Mouse (Mus musculus) megakaryocyte-erythroid progenitor cell, adult 5-6 weeks (primary cell): ENCODE measurements at regions not wholly inside any gene's neighbourhood (a gene's known extent, or its start where the extent isn't known, plus 50 kb on each side); places are given as distances from the start of the nearest gene placed in this dataset.

Source experiments
- ATAC-seq: replicated peaks from 2 replicates; pipeline ENCODE4 v1.8.0; 2016; ENCODE audit warnings: mild to moderate bottlenecking, inconsistent platforms; ENCODE audit not compliant: severe bottlenecking, poor library complexity, low FRiP score, low TSS enrichment

DNA sequence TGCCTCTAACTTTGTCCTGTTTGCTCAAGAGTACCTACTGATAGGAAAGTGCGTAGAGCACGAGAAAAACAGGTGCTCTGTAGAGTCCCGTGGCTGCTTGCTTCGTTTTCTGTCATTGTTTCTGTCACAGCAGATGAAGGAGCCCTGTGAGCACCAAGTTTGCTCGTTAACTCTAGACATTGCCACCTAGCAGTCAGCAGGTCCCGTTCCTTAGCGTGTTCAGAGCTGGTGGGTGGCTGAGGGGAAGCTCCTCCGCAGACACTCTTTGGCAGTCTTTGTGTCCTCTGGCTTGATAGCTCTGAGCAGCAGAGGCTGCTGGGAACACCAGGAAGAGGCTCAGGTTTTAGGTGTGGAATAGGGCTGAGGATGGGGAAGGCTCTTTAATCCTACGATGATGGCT is 1063.8 kb downstream of the Car8 start:
- no peak for ATAC-seq

DNA sequence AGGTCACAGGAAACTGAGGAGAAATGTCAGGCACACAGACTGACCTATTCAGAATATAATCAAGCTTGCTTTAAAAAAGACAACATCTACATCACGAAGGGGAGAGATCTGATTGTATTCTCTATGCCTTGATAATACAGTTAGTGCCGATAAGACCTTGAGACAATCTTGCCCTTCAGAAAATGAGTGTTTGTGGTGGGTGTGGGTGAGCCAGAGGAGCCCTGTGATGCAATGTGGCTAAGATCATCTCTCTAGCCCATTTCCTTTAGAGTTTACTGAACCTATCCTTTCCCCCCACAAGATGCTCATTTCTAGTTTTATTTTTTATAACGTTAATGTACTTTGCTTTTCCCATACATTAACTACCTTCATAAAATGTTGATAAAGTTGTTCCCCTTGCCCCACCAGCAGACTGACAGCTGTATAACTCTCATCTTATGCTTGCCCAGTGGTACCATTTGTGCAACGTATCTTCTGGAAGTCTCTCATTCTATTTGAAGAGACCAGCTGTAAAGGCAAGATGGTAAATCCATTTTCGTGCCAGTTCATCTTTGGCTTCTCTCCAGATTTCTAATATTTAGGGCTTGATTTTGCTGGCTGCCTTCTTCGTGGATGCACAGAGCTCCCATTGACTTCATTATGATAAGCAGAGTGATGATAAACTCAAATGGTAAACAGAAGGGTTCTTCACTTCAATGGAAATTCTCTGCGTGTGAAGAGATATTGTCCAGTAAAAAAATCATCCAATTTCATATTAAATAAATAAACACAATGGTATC is 1066.1 kb downstream of the Car8 start:
- ATAC-seq = no peak

DNA sequence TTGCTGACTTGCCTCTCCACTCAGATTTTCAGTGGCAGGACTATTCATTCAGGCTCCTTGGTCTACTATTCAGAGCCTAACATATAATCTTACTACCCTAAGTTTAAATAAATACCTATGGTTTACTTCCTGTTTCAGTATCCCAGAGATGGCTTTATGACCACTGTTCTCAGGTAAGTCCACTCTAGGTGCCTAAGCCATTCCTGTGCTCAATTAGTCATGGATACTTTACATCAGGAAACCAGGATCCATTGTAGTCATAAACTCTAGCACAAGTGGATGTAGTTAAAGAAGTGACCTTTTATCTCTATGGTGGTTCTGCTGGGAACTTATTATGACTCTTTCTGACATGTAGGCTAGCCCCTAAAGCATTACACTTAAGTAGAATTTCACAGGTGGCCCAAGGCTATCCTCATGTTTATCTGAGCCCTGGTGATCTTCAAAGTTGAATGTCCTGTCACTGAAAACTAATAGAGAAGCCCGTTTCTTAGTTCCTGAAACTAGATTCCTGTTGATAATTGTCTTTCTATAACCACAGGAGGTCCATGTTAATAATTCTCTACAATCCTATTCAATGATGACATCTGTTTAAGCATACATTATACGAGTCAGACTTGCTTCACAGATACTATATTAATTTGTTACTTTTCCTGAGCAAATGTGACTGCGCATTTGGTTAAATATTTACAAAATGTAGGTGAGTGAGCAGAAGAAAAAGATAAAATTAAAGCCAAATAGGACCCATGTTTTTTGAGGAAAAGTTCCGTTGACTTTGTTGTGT is 1067.0 kb downstream of the Car8 start:
- no peak for ATAC-seq

DNA sequence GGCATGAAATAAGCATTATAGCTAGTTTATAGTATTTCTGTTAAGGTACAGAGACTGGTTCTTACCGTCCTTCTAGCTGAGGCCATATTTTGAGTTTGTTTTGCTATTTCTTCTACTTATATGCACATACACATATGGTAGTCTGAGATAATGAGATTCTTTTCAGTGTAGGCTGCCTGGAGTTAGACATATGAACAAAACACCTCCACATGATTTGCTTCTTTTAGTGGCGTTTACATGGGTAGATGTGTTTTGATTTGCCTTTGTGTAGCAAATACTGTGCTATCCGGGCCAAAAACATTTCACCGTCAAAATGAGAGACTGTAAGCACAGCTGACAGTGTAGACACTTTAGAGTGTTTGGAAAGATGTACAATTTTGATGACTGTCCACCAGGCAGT is 1077.4 kb downstream of the Car8 start:
- no peak for ATAC-seq

DNA sequence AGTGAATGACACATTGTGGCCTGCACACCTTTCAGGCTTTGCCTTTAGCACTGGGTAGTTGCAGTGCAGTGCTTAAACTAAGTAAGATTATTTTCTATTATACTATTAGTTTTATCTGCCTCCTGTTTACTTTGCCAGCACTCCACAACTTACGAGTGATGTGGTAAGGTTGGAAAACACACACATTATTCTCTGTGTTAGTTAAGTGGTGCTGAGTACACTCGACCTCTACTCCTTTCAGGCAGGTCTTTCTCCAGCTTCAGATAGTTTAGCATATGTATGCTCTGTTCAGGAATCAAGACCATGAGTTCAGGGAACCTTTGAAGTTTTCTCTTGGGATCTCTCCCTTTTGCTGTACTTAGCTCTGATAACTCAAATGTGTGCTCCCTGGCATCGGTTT is 1081.0 kb downstream of the Car8 start:
- ATAC-seq = no peak

DNA sequence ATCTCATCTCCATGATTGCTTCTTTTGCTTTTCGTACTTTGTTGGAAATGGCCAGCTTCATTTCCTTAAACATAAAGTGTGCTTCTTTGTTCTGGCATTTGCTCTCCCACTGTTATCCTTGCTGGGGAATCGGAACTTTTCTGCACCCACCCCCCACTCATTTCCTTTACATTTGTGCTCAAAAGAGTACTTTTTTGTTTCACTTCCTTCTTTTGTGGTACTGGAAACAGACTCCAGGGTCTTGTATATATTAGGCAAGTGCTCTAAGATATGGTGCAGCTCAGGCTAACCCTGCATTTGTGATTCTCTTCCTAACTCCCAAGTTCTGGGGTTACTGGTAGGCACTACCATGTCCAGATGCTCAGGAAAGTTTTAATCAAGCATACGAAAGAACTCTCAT is 1084.6 kb downstream of the Car8 start:
- no peak for ATAC-seq

DNA sequence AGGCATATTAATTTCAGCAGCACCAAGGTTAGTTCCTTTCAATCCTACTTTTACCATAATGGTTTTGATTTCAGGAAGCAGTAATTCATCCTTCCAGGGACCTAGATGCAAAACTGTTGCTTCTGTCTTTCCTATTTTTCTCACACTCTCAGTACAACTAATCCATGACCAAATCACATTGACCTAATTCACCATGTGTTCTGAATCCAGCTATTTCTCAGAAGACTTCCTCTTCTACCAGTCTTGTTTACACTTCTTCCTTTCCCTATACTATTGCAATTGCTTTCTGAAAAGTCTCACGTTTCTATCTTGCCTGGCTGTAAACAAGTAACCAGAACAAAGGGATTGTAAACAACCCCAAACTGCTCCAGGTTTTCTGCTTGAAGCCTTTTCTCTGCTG is 1085.0 kb downstream of the Car8 start:
- no peak for ATAC-seq

DNA sequence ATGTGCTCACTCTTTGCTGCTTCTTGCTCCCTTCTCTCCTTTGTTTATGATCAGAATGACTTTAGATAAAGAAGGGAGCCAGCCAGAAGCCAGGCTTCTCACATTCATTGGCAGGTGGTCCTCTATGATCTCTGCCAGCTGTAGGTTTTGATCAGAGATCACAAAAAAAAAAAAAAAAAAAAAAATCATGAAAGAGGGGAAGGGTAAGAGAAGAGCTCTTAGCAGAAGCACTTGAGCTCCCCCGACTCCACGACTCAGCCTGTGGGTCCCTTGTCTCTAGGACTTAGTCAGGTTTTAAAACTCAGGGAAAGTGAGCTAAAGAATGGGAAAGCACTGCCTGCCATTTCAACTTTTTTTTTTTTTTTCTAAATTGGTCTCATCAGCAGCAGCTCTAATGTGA is 1093.1 kb downstream of the Car8 start:
- no peak for ATAC-seq

DNA sequence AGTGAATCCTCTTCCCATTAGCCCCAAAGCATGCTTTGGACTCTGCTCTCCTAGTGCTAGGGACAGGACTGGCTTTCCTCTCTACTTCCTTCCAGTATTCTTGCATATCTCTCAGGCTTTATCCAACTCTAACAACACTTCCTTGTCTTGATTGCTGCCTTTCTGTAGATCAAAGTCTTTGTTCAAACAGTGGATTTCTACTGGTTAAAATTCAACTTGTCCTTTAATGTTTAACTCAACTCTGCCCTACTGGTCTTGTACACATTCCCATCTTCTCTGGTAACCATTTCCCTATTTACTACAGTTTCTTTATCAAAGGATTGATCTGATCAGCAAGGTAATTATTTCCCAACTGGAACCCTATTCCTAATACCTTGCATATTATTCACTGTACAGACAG is 1094.6 kb downstream of the Car8 start:
- ATAC-seq = no peak

DNA sequence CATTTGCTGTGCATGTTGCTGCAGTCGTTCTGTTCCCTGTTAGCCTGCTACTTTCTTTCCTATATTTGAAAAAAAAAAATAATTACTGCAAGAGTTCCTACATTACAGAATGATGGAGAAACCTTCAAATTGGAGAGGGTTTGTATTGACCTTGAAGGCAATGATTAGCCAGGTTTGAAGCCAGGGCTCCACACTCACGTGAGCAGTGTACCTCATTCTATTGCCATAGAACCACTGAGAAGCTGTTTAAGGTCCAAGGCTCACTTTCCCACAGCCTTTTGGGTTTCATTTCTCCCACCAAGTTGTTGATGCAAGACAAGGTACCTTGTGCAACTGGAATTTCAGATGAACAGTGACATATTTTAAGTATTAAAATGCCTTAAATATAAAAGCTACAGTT is 1095.2 kb downstream of the Car8 start:
- no peak for ATAC-seq

DNA sequence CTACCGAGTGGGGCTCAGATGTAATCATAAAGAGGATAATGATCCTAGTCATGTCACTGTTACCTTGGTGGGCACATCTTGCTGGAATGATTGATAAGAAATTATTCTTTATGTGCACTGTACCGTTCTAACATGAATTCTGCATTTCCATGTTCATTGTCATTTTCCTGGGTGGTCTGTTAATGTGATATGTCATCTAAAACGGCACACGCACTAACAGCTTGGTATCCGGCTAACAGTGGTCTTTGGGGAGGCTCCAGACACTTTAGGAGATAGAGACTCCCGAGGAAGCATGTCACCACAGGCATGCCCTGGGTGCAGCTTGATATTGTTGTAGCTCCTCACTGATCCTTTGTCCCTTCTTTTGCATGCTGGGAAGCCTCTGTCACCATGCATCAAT is 1096.1 kb downstream of the Car8 start:
- ATAC-seq = no peak

DNA sequence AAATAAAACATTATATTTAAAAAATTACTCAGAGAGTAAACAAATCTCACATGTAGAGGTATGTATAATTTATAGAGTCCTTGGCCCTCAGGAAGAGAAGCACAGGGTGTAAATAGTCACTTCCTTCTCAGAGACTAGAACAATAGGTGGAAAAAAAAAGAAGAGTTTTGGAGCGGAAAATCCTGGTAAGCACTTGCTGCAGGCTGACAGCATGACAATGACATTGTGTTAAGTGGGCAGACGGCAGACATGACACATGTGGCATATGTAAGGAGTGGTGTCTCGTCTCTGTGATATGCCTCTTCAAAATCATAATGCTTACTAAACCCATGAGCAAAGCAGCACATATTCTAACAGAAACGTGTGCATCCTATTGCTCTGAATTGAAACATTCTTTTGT is 1126.7 kb downstream of the Car8 start:
- no peak for ATAC-seq

DNA sequence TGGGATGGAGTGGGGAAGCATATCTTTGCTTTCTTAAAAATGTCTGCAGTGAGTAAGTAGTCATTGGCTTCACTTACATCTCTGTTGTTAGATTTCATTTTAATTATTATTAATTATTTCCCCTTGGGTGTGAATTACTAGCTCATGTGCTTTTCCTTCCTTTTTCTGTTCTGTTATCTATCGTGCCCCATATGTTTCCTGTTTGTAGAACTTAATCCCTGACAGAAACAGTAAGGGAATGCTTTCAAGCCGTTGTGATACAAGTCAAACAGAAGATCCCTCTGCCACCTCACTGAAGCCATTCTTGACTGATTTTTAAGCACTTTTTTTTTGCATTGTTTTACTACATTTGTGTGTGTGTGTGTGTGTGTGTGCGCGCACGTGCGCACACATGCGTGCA is 1145.9 kb downstream of the Car8 start:
- ATAC-seq = no peak

DNA sequence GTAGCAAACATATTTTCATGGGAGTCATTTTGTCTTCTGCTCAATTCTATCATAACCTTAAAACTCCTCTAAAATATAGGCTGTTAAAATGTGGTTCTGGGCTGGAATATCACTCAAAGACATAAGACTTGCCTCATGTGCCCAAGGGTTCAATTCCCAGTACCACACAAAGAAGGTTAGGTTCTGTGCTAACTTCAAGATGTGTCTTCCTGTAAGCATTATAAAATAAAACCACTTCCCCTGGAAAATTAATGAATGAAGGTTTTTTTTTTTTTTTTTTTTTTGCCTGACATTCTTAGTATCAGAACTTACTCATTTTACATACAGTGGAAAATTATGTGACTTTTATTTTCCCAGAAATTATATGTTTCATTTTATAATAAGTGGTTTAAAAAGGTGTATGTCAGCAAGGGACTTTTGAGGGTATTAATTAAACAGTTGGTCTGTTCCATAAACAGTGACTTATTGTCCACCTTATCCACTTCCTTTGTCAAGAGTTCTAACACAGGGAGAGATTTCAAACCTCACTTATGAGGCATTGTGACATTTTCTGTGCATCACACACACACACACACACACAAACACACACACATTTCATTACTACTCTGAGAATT is 1147.5 kb downstream of the Car8 start:
- ATAC-seq = no peak
